15 mouse cellular contexts compared by ENCODE assay signal in genomic region chr7:67468802-67469408, GRCm38 (mm10).
DNase-seq lines count a peak whose midpoint lies in the region; ATAC-seq lines count a peak whose summit lies in the region.
"Had no signal": no experiment of that assay in that cellular context is flagged by ENCODE, and none has a peak within 500 bp of the region (broad histone marks: within the 10 kb centered on the region; RNA-seq: fewer than 3 reads in every experiment).

No protein-coding gene starts in this region.

- peak; percentile 63; the same call in 1 of the 2 replicates for ATAC-seq in midbrain, embryonic 14.5 days (ENCODE audit: low FRiP score, low TSS enrichment)
- ATAC-seq in forebrain, embryonic 15.5 days (replicated peaks), result peak; percentile 91
- ATAC-seq in hindbrain, embryonic 16.5 days, result peak; percentile 51; the same call in 1 of the 2 replicates
- ATAC-seq: activated CD4-positive, CD25-positive, alpha-beta regulatory T cell, adult 4 months; Patski had no signal

- no peaks in the 10 kb centered on the region for H3K27me3 ChIP-seq in midbrain, embryonic 14.5 days (ENCODE audit: control insufficient read depth, insufficient read depth, low read length)
- H3K27me3 ChIP-seq in midbrain, embryonic 10.5 days (ENCODE audit: low read depth, poor library complexity, severe bottlenecking), result no peaks in the 10 kb centered on the region; the same call in none of the 2 replicates
- H3K27me3 ChIP-seq in forebrain, embryonic 15.5 days, result no peaks in the 10 kb centered on the region
- H3K27me3 ChIP-seq in hindbrain, embryonic 16.5 days (replicated peaks; ENCODE audit: control insufficient read depth, insufficient read depth, low read length), result no peaks in the 10 kb centered on the region
- H3K27me3 ChIP-seq: Patski had no signal

- H3K9me3 ChIP-seq in midbrain, embryonic 14.5 days (ENCODE audit: control insufficient read depth, low read length), result no peaks in the 10 kb centered on the region
- no peaks in the 10 kb centered on the region for H3K9me3 ChIP-seq in midbrain, embryonic 10.5 days (replicated peaks)
- H3K9me3 ChIP-seq in forebrain, embryonic 15.5 days, result no peaks in the 10 kb centered on the region
- H3K9me3 ChIP-seq in hindbrain, embryonic 16.5 days (ENCODE audit: control insufficient read depth, low read length), result no peaks in the 10 kb centered on the region

- H3K36me3 ChIP-seq in midbrain, embryonic 14.5 days (ENCODE audit: control insufficient read depth, insufficient read depth, low read length), result no peaks in the 10 kb centered on the region
- no peaks in the 10 kb centered on the region for H3K36me3 ChIP-seq in midbrain, embryonic 10.5 days
- H3K36me3 ChIP-seq in forebrain, embryonic 15.5 days, result no peaks in the 10 kb centered on the region
- H3K36me3 ChIP-seq in hindbrain, embryonic 16.5 days (ENCODE audit: control insufficient read depth, insufficient read depth, low read length), result no peaks in the 10 kb centered on the region

- H3K4me2 ChIP-seq in midbrain, embryonic 14.5 days (ENCODE audit: low read length), result no peak overlapping the region
- no peak overlapping the region for H3K4me2 ChIP-seq in forebrain, embryonic 15.5 days (replicated peaks)
- no peak overlapping the region for H3K4me2 ChIP-seq in hindbrain, embryonic 16.5 days (ENCODE audit: low read length)

- H3K9ac ChIP-seq in midbrain, embryonic 14.5 days (replicated peaks; ENCODE audit: low read length), result no peak overlapping the region
- H3K9ac ChIP-seq in forebrain, embryonic 15.5 days (replicated peaks), result no peak overlapping the region
- H3K9ac ChIP-seq in hindbrain, embryonic 16.5 days (ENCODE audit: low read depth, low read length), result no peak overlapping the region

- H3K4me1 ChIP-seq in midbrain, embryonic 14.5 days (ENCODE audit: control insufficient read depth, insufficient read depth, low read length), result peaks cover 11% of the 10 kb centered on the region; the same call in 1 of the 2 replicates
- peaks cover 16% of the 10 kb centered on the region for H3K4me1 ChIP-seq in midbrain, embryonic 10.5 days
- peaks cover 21% of the 10 kb centered on the region for H3K4me1 ChIP-seq in forebrain, embryonic 15.5 days
- H3K4me1 ChIP-seq in hindbrain, embryonic 16.5 days (ENCODE audit: control insufficient read depth, insufficient read depth, low read depth, low read length), result peaks cover 5% of the 10 kb centered on the region; the same call in 1 of the 2 replicates

- no peak overlapping the region for H3K27ac ChIP-seq in midbrain, embryonic 14.5 days (replicated peaks; ENCODE audit: low read depth, low read length)
- H3K27ac ChIP-seq in midbrain, embryonic 10.5 days (replicated peaks), result no peak overlapping the region
- peak overlapping the region; percentile 80 for H3K27ac ChIP-seq in forebrain, embryonic 15.5 days (replicated peaks)
- H3K27ac ChIP-seq in hindbrain, embryonic 16.5 days (ENCODE audit: low read depth, low read length), result no peak overlapping the region
- H3K27ac ChIP-seq: gastrocnemius, adult 2 months had no signal

- WGBS in midbrain, embryonic 14.5 days, result 29% methylated on average over 7 of the region's 7 CpGs
- 87% methylated on average over 7 of the region's 7 CpGs for WGBS in midbrain, embryonic 10.5 days
- WGBS in forebrain, embryonic 15.5 days, result 10% methylated on average over 7 of the region's 7 CpGs
- WGBS in hindbrain, embryonic 16.5 days, result 36% methylated on average over 7 of the region's 7 CpGs

- peak; percentile 52 for DNase-seq in midbrain, embryonic 14.5 days
- no peak for DNase-seq in midbrain, embryonic 10.5 days (ENCODE audit: low spot score)
- DNase-seq in spleen, postnatal 36 days (ENCODE audit: low spot score in 2 of 2), result no peak
- DNase-seq in kidney, adult 9 months, result no peak
- DNase-seq in adrenal gland, adult (ENCODE audit: inconsistent age in 2 of 2, low spot score in 1 of 2), result no peak
- DNase-seq: adrenal gland, postnatal 25 days; kidney, adult 2 months; lung, adult 18-20 months; retina, postnatal 1 day; thymus, adult 18-20 months had no signal

- H3K4me3 ChIP-seq in midbrain, embryonic 14.5 days (replicated peaks; ENCODE audit: low read depth, low read length), result no peak overlapping the region
- no peak overlapping the region for H3K4me3 ChIP-seq in midbrain, embryonic 10.5 days
- no peak overlapping the region for H3K4me3 ChIP-seq in forebrain, embryonic 15.5 days
- no peak overlapping the region for H3K4me3 ChIP-seq in hindbrain, embryonic 16.5 days (ENCODE audit: low read length)
- H3K4me3 ChIP-seq: gastrocnemius, adult 2 months had no signal
